Mouse (Mus musculus) cortical plate, adult 2 months (tissue): Measurements from ENCODE around the gene Dnah7c.
"Not testable (repeated sequence)": the region's sequence is repeated elsewhere in the genome, so short reads cannot be mapped to it uniquely, and the experiment has no call there.

Experiments used
- CTCF ChIP-seq: fragments of 200-500 bp; IDR thresholded peaks from 2 replicates; pipeline ENCODE4 v1.5.1; 2011; ENCODE audit warnings: mild to moderate bottlenecking, control low read depth, low read length; ENCODE audit not compliant: insufficient read depth; ENCODE audit errors: extremely low read depth
- POLR2A ChIP-seq: fragments of 200-500 bp; IDR thresholded peaks from 2 replicates; pipeline ENCODE4 v1.6.1; 2011; ENCODE audit warnings: mild to moderate bottlenecking, low read length, control low read depth; ENCODE audit not compliant: insufficient read depth; ENCODE audit errors: extremely low read depth

DNA sequence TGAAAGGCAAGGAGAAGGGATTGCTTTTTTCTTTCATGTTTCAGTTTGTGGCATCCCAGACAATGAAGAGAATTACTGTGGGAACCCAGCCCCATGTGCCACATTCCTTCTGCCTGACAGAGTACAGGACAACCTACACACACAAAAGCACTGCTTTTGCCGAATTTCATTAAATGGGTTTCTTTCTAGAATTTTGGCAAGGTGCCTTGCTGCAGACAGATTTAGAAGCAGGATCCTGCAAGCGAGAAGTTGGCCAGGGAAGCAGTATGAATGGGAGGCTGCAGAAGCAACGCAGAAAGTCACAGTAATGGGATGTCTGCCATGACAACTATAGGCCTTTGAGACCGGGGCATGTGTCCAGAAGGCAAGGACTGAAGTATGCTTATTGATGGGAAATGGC is 6.4 kb upstream of the Dnah7c start:
- TF ChIP-seq CTCF, POLR2A: not testable (repeated sequence)
